Mouse (Mus musculus): ENCODE results near the gene Tmem145. TPM values are rescaled to one million over a fixed set of nuclear protein-coding genes. Genes with fewer than 3 reads are reported as not detected.

Tmem145 gene
- polyA plus RNA-seq, 1 experiment: 226 TPM

- H3K27ac ChIP-seq (ENCODE audit: insufficient read depth, low read length): no peak overlapping the region
- H3K4me3 ChIP-seq (replicated peaks; ENCODE audit: insufficient read depth, low read depth, low read length): no peak overlapping the region
- peaks cover 10% of the 10 kb centered on the region for H3K4me1 ChIP-seq (ENCODE audit: control insufficient read depth, insufficient read depth, low read length)
- DNase-seq: peak; percentile 81 to 82
- WGBS: 48% methylated on average over 19 of the region's 19 CpGs
- TF ChIP-seq POLR2A (IDR thresholded peaks at IDR 0.05; ENCODE audit: borderline replicate concordance, insufficient read depth, low read length) (no peak), CTCF (IDR thresholded peaks at IDR 0.05; ENCODE audit: borderline replicate concordance, insufficient read depth, low read depth, low read length) (peak; percentile 70)
- H3K27me3 ChIP-seq (ENCODE audit: control insufficient read depth, insufficient read depth, low read length): no peaks in the 10 kb centered on the region
Observed at GRCm38 (mm10) chr7:25363151-25363550, 57.2 kb downstream of the Tmem145 start.

DNA sequence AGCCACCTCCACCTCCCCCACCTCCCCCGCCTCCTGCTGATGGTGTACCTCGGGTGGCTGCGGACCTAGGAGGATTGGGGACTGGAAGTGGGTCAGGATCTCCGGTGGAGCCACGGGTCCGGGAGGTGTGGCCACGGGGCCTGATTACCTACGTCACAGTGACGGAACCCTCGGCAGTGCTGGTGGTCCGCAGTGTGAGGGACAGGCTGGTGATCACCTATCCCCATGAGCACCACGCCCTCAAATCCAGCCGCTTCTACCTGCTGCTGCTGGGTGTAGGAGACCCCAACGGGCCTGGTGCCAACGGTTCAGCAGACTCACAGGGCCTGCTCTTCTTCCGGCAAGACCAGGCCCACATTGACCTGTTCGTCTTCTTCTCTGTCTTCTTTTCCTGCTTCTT, 57.7 kb downstream of the Tmem145 start:
- Histone ChIP-seq H3K4me3 (replicated peaks; ENCODE audit: insufficient read depth, low read depth, low read length) (no peak overlapping the region), H3K27me3 (ENCODE audit: control insufficient read depth, insufficient read depth, low read length) (no peaks in the 10 kb centered on the region), H3K4me1 (ENCODE audit: control insufficient read depth, insufficient read depth, low read length) (peaks cover 15% of the 10 kb centered on the region), H3K27ac (ENCODE audit: insufficient read depth, low read length) (no peak overlapping the region)
- DNase-seq: no peak
- 93% methylated on average over 17 of the region's 17 CpGs for WGBS
- TF ChIP-seq CTCF (IDR thresholded peaks at IDR 0.05; ENCODE audit: borderline replicate concordance, insufficient read depth, low read depth, low read length): no peak
- TF ChIP-seq POLR2A (IDR thresholded peaks at IDR 0.05; ENCODE audit: borderline replicate concordance, insufficient read depth, low read length): no peak

Other genes with a start within 250 kb of the Tmem145 start
- 74.6 and 77.4 TPM in 2 replicates for gene Grik5, start 233.8 kb upstream of the Tmem145 start, polyA plus RNA-seq (2012; rRNA removed)
- gene Zfp574, start 233.5 kb upstream of the Tmem145 start, polyA plus RNA-seq (2012; rRNA removed): 44.3 and 45.7 TPM in 2 replicates
- gene Pou2f2, start 126.4 kb upstream of the Tmem145 start, polyA plus RNA-seq (2012; rRNA removed): 8.4 and 10.6 TPM in 2 replicates
- gene Dedd2, start 85.5 kb upstream of the Tmem145 start, polyA plus RNA-seq (2012; rRNA removed): 29.0 and 29.6 TPM in 2 replicates
- 9.2 and 10.9 TPM in 2 replicates for gene Zfp526, start 84.7 kb upstream of the Tmem145 start, polyA plus RNA-seq (2012; rRNA removed)
- 226 and 230 TPM in 2 replicates for gene Gsk3a, start 68.3 kb upstream of the Tmem145 start, polyA plus RNA-seq (2012; rRNA removed)
- 14.3 and 14.8 TPM in 2 replicates for gene Erf, start 55.3 kb upstream of the Tmem145 start, polyA plus RNA-seq (2012; rRNA removed)
- gene Cic, start 38.4 kb upstream of the Tmem145 start, polyA plus RNA-seq (2012; rRNA removed): 121 and 124 TPM in 2 replicates
- 41.9 and 42.6 TPM in 2 replicates for gene Pafah1b3, start 8.1 kb upstream of the Tmem145 start, polyA plus RNA-seq (2012; rRNA removed)
- 0.16 and 0.20 TPM in 2 replicates for gene Prr19, start 4.7 kb upstream of the Tmem145 start, polyA plus RNA-seq (2012; rRNA removed)
- gene Megf8, start 11.1 kb downstream of the Tmem145 start, polyA plus RNA-seq (2012; rRNA removed): 76.8 and 77.8 TPM in 2 replicates
- 0.59 TPM in 1 of 2 replicates, not detected in the other for gene Cnfn, start 63.6 kb downstream of the Tmem145 start, polyA plus RNA-seq (2012; rRNA removed)
- 12.1 and 12.3 TPM in 2 replicates for gene Lipe, start 92.6 kb downstream of the Tmem145 start, polyA plus RNA-seq (2012; rRNA removed)
- gene Cxcl17, start 106.8 kb downstream of the Tmem145 start, polyA plus RNA-seq (2012; rRNA removed): not detected in 2 replicates
- gene Ceacam1, start 171.5 kb downstream of the Tmem145 start, polyA plus RNA-seq (2012; rRNA removed): 3.5 and 4.1 TPM in 2 replicates
- gene Ceacam2, start 233.8 kb downstream of the Tmem145 start, polyA plus RNA-seq (2012; rRNA removed): 0.38 and 0.57 TPM in 2 replicates

All from cerebellum, adult 2 months (tissue).